Mouse (Mus musculus): ENCODE data around the gene Ppfia2. TPM values are rescaled to one million over a fixed set of nuclear protein-coding genes. Genes with fewer than 3 reads are reported as not detected.

The Ppfia2 gene
- total and polyA plus RNA-seq, 3 experiments = 0.12 to 0.55 (median 0.26) TPM

- intact Hi-C loops (cut with DNase I) = loop anchor here (5.0 to 10.0 kb wide), 2 partner anchors 210 to 718 kb away; no protein-coding TSS in a partner anchor
Observed at GRCm38 (mm10) chr10:106585026-106585425, 114.9 kb downstream of the Ppfia2 start.

GRCm38 (mm10) chr10:106585476-106586080 is 115.4 kb downstream of the Ppfia2 start:
- WGBS = 2% methylated on average over 4 of the region's 4 CpGs
- no peaks in the 10 kb centered on the region for H3K36me3 ChIP-seq (ENCODE audit: control insufficient read depth, insufficient read depth, low read length)
- no peak overlapping the region for H3K27ac ChIP-seq
- no peak overlapping the region for H3K4me3 ChIP-seq
- H3K79me2 ChIP-seq (replicated peaks; ENCODE audit: control insufficient read depth, insufficient read depth, low read length) = no peaks in the 10 kb centered on the region
- no peak for TF ChIP-seq EP300 (IDR thresholded peaks at IDR 0.05; ENCODE audit: insufficient read depth, low read depth, low read length)
- TF ChIP-seq POLR2A (IDR thresholded peaks at IDR 0.05; ENCODE audit: insufficient read depth, low read depth, low read length) = no peak
- TF ChIP-seq CTCF (IDR thresholded peaks at IDR 0.05) = peak; percentile 76
- no peak for DNase-seq
- H3K27me3 ChIP-seq (ENCODE audit: control insufficient read depth, insufficient read depth, low read length) = no peaks in the 10 kb centered on the region
- intact Hi-C loops (cut with DNase I) = loop anchor here (5.0 to 10.0 kb wide), 2 partner anchors 211 to 718 kb away; no protein-coding TSS in a partner anchor
- H3K4me1 ChIP-seq (ENCODE audit: control insufficient read depth, insufficient read depth, low read length) = no peaks in the 10 kb centered on the region
- no peak overlapping the region for H3K9ac ChIP-seq (ENCODE audit: low read depth, low read length)

More at GRCm38 (mm10) chr10:106585026-106585425, 114.9 kb downstream of the Ppfia2 start:
- WGBS = 19% methylated on average over 4 of the region's 4 CpGs
- no peaks in the 10 kb centered on the region for H3K27me3 ChIP-seq (ENCODE audit: control insufficient read depth, insufficient read depth, low read length)
- DNase-seq = no peak
- H3K4me1 ChIP-seq (ENCODE audit: control insufficient read depth, insufficient read depth, low read length) = no peaks in the 10 kb centered on the region
- TF ChIP-seq CTCF (IDR thresholded peaks at IDR 0.05) (no peak), EP300 (IDR thresholded peaks at IDR 0.05; ENCODE audit: insufficient read depth, low read depth, low read length) (no peak), POLR2A (IDR thresholded peaks at IDR 0.05; ENCODE audit: insufficient read depth, low read depth, low read length) (no peak)
- no peak overlapping the region for H3K9ac ChIP-seq (ENCODE audit: low read depth, low read length)
- H3K27ac ChIP-seq = no peak overlapping the region
- no peak overlapping the region for H3K4me3 ChIP-seq
- H3K79me2 ChIP-seq (replicated peaks; ENCODE audit: control insufficient read depth, insufficient read depth, low read length) = no peaks in the 10 kb centered on the region
- no peaks in the 10 kb centered on the region for H3K36me3 ChIP-seq (ENCODE audit: control insufficient read depth, insufficient read depth, low read length)

- WGBS = 67% methylated on average over 5 of the region's 5 CpGs
- no peak overlapping the region for H3K27ac ChIP-seq
- H3K9ac ChIP-seq (ENCODE audit: low read depth, low read length) = no peak overlapping the region
- H3K36me3 ChIP-seq (ENCODE audit: control insufficient read depth, insufficient read depth, low read length) = no peaks in the 10 kb centered on the region
- no peak overlapping the region for H3K4me3 ChIP-seq
- no peak for DNase-seq
- H3K79me2 ChIP-seq (replicated peaks; ENCODE audit: control insufficient read depth, insufficient read depth, low read length) = no peaks in the 10 kb centered on the region
- no peaks in the 10 kb centered on the region for H3K27me3 ChIP-seq (ENCODE audit: control insufficient read depth, insufficient read depth, low read length)
- intact Hi-C loops (cut with DNase I) = loop anchor here (5.0 to 10.0 kb wide), 2 partner anchors 213 to 721 kb away; no protein-coding TSS in a partner anchor
- H3K4me1 ChIP-seq (ENCODE audit: control insufficient read depth, insufficient read depth, low read length) = no peaks in the 10 kb centered on the region
- TF ChIP-seq EP300 (IDR thresholded peaks at IDR 0.05; ENCODE audit: insufficient read depth, low read depth, low read length) (no peak), CTCF (IDR thresholded peaks at IDR 0.05) (no peak), POLR2A (IDR thresholded peaks at IDR 0.05; ENCODE audit: insufficient read depth, low read depth, low read length) (no peak)
Observed at GRCm38 (mm10) chr10:106587817-106588216, 117.7 kb downstream of the Ppfia2 start.

GRCm38 (mm10) chr10:106590944-106591343 is 120.8 kb downstream of the Ppfia2 start:
- intact Hi-C loops (cut with DNase I) = no loop called here
- H3K27ac ChIP-seq = no peak overlapping the region
- H3K9ac ChIP-seq (ENCODE audit: low read depth, low read length) = no peak overlapping the region
- 67% methylated on average over 1 of the region's 1 CpGs for WGBS
- H3K4me3 ChIP-seq = no peak overlapping the region
- H3K4me1 ChIP-seq (ENCODE audit: control insufficient read depth, insufficient read depth, low read length) = no peaks in the 10 kb centered on the region
- no peak for DNase-seq
- no peak for TF ChIP-seq EP300 (IDR thresholded peaks at IDR 0.05; ENCODE audit: insufficient read depth, low read depth, low read length)
- TF ChIP-seq CTCF (IDR thresholded peaks at IDR 0.05) = no peak
- TF ChIP-seq POLR2A (IDR thresholded peaks at IDR 0.05; ENCODE audit: insufficient read depth, low read depth, low read length) = no peak
- no peaks in the 10 kb centered on the region for H3K79me2 ChIP-seq (replicated peaks; ENCODE audit: control insufficient read depth, insufficient read depth, low read length)
- H3K27me3 ChIP-seq (ENCODE audit: control insufficient read depth, insufficient read depth, low read length) = no peaks in the 10 kb centered on the region
- no peaks in the 10 kb centered on the region for H3K36me3 ChIP-seq (ENCODE audit: control insufficient read depth, insufficient read depth, low read length)

- H3K4me3 ChIP-seq = no peak overlapping the region
- DNase-seq = no peak
- 37% methylated on average over 1 of the region's 1 CpGs for WGBS
- H3K36me3 ChIP-seq (ENCODE audit: control insufficient read depth, insufficient read depth, low read length) = no peaks in the 10 kb centered on the region
- TF ChIP-seq CTCF (IDR thresholded peaks at IDR 0.05) (no peak), POLR2A (IDR thresholded peaks at IDR 0.05; ENCODE audit: insufficient read depth, low read depth, low read length) (no peak), EP300 (IDR thresholded peaks at IDR 0.05; ENCODE audit: insufficient read depth, low read depth, low read length) (no peak)
- no peaks in the 10 kb centered on the region for H3K4me1 ChIP-seq (ENCODE audit: control insufficient read depth, insufficient read depth, low read length)
- H3K79me2 ChIP-seq (replicated peaks; ENCODE audit: control insufficient read depth, insufficient read depth, low read length) = no peaks in the 10 kb centered on the region
- no peak overlapping the region for H3K27ac ChIP-seq
- no peak overlapping the region for H3K9ac ChIP-seq (ENCODE audit: low read depth, low read length)
- no peaks in the 10 kb centered on the region for H3K27me3 ChIP-seq (ENCODE audit: control insufficient read depth, insufficient read depth, low read length)
- intact Hi-C loops (cut with DNase I) = no loop called here
Observed at GRCm38 (mm10) chr10:106596976-106597375, 126.8 kb downstream of the Ppfia2 start.

GRCm38 (mm10) chr10:106603319-106603898 is 133.3 kb downstream of the Ppfia2 start:
- DNase-seq = no peak
- Histone ChIP-seq H3K4me1 (ENCODE audit: control insufficient read depth, insufficient read depth, low read length) (no peaks in the 10 kb centered on the region), H3K9ac (ENCODE audit: low read depth, low read length) (no peak overlapping the region), H3K27me3 (ENCODE audit: control insufficient read depth, insufficient read depth, low read length) (no peaks in the 10 kb centered on the region), H3K4me3 (no peak overlapping the region), H3K79me2 (replicated peaks; ENCODE audit: control insufficient read depth, insufficient read depth, low read length) (no peaks in the 10 kb centered on the region), H3K27ac (no peak overlapping the region), H3K36me3 (ENCODE audit: control insufficient read depth, insufficient read depth, low read length) (no peaks in the 10 kb centered on the region)
- 71% methylated on average over 5 of the region's 5 CpGs for WGBS
- intact Hi-C loops (cut with DNase I) = no loop called here
- TF ChIP-seq POLR2A (IDR thresholded peaks at IDR 0.05; ENCODE audit: insufficient read depth, low read depth, low read length) (no peak), CTCF (IDR thresholded peaks at IDR 0.05) (no peak), EP300 (IDR thresholded peaks at IDR 0.05; ENCODE audit: insufficient read depth, low read depth, low read length) (no peak)

Measured in heart, adult 2 months (tissue).